Mouse (Mus musculus) 416B (cell line): ENCODE measurements at regions not wholly inside any gene's neighbourhood (a gene's known extent, or its start where the extent isn't known, plus 50 kb on each side); places are given as distances from the start of the nearest gene placed in this dataset.
A peak's percentile ranks its signal among the peaks of the same experiment; 100 is the strongest.

ENCODE experiments used
- DNase-seq: peaks from one replicate; pipeline ENCODE4 v3.0.0; 2011; ENCODE audit warnings: low read depth

DNA sequence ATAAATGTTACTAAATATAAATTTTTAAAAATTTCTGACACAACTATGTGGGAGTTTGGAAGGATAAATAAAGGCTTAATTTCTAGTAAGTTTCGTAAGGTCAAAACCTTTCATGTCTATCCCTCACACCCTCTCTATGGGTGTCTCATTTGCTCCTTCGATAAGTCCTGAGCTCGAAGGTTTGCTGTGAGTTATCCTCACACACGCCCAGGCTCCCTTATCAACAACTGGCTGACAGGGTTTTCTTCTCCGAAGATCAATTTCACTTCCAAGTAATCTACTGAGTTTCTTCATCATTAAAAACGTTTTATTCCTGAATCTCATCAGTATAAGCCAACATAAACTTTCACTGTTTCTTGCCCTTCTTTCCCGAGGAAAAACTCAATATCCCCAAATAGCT lies 416.0 kb upstream of the Nudt12 start:
- DNase-seq = no peak

DNA sequence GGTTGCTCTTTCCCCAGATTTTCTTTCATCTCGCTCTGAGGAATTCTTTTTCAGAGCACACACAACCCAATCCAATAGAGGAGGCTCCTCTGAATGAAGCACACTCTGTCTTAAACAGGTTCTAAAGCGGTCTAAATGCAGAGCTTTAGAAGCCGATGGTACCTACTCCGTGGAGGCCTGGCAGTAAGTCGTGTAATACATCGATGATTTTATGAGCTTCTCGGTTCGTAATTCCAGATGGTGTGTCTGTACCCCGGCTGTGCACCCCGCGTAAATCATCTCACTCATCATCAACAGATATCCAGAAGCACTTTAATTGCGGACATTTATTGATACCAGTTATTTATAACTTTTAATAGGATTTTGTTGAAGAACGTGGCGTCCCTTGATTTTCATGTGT lies 408.3 kb upstream of the Nudt12 start:
- no peak for DNase-seq

DNA sequence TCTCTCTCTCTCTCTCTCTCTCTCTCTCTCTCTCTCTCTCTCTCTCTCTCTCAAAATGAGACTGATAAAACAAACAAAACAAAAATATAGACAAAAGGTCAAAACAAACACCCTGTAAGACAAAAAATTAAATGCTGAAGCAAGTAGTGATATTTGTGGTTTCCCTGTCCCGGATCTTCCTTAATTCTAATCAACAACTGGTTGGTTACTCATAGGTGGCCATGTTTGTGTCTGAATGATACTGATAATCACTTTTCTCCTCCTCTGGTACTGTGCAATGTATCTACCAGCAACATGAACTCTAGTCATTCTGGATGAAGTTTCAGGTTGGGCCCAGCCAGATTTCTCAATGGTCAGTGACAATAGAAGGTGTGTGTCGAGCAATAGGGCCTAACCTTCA lies 396.1 kb upstream of the Nudt12 start:
- DNase-seq = no peak

DNA sequence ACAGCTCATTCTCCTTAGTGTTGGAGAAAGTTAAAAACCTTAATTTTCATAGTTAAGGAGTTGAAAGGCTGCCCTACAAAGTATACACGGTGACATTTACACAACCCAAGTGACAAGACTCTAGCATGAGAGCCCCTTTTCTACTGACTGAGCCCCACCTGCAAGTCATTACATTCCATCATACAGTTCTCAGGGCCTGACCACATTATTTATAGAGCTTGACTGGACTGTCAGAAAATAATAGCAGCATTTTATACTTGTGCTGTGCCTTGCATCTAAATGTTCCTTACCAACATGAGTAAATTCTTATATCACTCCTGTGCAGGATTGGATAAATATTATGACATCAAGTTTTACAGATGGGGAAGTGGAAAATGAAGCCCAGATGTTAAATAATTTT lies 391.4 kb upstream of the Nudt12 start:
- no peak for DNase-seq

DNA sequence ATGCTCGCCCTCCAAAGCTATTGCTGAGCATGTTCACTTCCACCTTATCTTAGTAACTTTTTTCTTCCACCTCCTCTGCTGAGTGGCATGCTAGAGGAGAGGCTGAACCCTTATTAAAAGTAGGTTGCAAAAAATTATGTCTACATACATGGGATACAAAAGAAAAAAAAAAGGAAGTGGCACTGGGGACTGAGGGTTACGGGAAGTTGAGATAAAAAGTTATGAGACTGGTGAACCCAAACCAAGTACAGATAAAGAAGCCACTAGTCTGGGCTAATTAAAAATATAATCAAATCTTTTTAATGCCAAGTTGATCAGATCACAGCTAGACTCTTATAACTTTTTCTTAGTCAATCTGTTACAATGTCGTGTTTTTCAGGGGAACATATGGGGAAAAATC lies 384.2 kb upstream of the Nudt12 start:
- no peak for DNase-seq

DNA sequence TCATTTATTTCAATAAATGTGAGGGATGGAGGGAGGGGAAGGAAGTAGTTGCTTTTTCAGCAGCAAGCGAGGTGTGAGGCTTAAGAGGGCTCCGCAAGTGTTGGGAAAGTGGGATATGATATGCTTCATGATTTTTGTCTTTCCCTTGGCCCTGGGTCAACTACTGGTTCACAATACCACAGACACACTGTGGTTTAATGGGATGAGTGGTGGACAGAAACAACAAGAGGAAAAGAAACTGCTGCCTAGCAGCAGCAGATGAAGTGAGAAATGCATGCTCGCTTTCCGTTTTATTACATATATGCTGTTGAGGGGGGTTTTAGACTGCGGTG lies 369.9 kb upstream of the Nudt12 start:
- no peak for DNase-seq

DNA sequence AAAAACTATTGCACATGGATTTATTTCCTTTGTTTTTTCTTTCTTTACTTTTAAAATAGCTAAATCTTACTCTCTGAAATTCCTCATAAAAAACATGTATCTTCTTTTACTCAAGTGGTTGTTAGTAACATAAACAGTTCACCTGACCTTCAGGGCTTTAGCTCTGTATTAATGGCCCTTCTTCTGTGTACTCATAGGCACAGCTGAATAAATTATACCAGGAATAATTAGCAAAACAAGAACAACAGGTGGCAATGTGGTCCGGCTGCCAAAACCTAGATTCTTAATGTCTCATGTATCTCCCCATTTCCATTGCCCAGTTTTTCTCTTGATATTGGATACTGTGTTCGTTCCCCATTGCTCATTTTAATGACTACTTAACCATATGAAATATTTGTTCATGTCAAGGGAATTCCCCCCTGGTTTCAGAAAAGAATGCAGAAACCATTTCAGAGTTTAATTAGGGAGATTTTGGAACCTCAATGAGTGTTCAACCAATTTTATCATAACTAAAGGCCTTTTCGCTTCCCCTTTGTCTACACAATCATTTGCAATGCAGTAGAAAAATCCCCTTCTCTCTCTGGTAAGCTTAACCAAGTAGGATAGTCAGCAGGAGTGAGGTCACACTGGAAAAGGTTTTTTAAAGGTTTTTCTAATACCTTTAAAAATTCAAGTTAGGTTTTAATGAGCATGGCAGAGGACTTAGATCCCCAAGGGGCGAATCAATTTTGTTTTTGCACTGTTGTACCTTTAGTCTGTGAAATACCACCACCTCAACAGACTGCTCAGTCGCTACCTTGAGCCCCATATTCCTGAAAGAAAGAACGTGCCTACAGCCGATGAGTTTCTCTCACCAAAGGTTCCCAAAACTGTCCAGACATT lies 369.3 kb upstream of the Nudt12 start:
- no peak for DNase-seq

DNA sequence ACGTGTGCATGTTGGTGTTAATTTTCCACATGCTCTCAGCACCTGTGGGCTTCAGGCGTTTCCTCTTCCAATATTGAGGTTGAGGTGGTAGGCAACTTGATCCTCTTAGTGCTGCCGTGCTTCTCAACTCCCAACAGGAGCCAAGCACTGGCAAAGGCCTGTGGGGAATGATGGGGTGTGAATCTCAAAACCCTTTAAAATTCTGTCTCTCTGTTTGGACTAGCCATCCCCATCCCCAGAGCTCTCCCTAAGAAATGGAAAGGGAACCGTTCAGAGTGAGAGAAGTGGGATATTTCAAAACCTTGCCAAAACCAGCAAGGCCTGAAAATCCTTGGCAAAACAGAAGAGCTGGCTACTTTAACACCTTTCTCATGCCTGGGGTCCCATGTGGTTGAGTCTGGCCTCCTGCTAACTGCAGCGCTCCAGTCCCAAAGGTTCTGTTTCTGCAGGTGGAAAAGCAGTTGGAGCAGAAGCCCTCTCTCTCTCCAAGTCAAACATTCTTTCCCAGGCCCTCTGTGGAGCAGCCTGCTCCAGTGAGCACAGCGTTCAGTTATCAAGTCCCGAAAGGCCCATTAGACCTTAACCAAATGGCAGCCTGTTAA lies 360.4 kb upstream of the Nudt12 start:
- no peak for DNase-seq

DNA sequence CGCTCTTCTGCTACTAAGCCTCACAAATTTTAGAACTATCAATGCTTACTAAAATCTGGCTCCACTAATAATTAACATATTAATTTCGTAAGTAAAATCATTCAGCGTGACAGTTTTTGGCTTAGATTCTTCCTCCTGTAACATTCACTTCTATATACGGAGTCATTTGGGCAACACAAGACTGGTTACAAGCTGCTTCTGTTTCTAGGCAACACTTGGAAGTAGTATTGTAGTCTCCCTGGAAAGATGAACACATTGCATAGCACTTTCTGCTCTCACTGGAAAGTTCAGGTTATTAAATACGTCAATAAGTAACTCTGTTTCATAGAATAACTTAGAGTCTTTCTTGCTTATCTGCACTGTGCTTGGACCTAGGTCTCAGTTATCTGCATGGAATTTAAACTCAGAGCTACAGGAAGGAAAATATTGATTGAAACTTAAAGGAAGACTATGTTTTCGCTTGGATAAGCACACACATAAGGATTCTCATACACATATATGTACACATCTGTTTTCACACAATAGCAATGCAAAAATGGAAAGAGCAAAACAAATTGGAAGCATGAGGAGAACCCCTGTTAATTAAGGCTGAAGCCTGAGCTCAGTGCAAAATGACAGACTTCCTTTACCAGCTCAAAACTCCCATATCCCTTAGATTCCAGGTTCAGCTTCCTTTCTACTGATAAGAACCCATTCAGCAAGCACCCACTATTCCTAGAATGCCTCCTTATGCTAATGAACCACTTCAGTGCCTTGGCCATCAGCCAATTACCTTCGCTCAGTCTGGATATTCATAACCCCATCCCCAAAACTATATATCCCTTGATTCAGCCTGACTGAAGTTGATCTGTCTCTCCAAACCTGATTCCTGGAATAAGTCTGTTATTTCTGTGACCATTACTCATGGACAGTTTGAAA lies 356.7 kb upstream of the Nudt12 start:
- DNase-seq = no peak

DNA sequence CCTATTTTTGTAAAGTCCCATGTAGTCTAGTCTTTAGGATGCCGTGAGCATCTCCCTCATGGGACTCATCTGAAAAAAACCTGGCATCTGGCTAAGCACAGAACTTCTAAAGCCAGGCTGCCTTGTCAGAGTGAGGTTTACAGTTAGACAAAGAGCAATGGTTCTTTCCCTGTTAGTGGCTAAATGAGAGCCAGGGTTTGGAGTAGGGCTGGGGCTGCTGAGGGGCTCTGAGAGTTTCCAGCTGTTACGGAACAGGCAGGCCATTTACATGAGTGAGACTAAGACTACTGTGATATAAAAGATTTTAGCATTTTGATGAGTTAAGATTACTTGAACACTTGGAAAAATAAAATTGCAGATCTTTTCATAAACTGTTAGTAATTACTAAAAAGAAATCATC lies 352.2 kb upstream of the Nudt12 start:
- DNase-seq = no peak

DNA sequence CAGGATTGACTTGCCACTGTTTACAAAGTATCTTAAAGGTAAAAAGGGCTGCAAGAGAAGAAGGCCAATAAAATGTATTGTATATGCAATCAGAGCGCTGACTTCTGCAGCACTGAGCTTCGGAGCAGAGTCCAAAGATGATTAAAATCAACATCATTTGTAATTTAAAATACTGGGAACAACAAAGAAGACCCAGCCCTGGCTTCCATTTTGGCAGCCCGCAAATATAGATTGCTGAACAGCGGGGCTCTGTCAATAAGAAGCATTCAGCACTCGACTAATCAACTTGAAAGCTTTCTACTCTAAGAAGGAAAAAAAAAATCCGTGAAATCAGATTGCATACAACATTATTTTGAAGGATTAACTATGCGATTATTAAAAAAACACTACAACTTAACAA lies 348.9 kb upstream of the Nudt12 start:
- DNase-seq = no peak

DNA sequence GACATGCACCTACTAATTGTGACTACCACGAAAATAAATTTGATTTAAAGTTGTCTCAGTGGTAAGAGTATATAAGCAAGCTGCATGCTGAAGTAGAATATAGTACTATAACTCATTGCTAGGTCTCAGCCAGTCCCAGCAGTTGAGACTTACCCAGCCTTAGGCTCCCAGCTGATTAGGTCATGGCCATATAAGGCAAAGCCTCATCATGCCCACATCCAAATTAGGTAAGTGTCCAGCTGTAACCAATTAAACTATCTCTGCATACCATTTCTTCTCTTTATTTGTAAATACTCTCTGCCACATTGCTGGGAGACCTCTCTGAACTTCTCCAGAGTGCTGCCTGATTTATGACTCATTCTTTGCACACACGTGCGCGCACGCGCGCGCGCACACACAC lies 347.9 kb upstream of the Nudt12 start:
- no peak for DNase-seq

DNA sequence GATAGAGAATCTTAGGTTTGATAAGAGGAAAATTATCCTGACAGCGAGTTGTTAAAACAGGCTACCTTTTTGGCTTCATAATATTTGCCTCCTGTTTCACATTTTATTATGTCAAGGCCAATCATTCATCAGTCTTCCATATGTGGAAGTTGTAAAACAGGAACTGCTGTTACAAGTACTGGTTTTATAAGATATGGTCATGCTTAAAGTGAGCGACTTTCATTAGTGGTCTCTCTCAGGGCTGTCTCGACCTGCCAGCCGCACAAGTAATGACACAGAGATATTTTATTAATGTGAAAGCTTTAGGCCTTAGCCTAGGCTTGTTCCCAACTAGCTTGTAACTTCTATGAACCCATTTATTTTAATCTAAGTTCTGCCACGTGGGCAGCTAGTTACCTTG lies 346.3 kb upstream of the Nudt12 start:
- DNase-seq = no peak

DNA sequence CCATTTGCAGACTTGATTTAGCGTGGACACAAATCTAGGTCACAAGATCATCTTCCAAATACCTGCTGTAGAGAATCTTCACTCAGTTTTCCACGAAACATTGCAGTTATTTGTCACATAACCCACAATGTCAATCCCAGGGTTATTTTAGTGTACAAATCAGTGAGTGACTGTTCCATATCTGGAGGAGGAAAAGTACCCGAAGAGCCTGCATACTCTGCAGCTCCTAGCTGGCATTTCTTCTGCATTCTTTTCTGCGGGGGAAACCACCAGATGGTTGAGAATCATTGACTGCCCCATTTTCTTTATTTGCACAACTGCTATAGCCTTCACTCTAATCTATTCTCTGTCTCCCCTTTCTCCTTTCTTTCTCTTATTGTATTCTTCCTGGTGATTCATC lies 332.4 kb upstream of the Nudt12 start:
- DNase-seq = no peak

DNA sequence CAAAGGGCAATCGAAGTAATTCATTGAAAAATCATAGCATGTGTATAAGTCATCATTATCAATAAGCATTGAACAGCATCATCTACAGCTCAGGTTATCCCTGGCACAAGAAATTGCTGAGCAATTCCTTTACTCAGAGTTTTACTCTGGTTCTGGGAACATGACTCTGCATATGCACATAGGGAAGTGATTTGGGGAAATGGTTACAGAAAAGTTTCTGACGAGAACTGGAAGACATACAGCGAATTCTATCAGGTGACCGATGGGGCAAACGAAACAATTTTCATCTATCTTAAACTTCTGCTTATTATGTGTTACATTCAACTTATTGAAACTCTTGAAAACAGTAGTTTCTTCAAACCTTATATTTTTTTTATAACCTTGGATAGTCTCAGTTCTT lies 284.8 kb upstream of the Nudt12 start:
- DNase-seq = no peak

DNA sequence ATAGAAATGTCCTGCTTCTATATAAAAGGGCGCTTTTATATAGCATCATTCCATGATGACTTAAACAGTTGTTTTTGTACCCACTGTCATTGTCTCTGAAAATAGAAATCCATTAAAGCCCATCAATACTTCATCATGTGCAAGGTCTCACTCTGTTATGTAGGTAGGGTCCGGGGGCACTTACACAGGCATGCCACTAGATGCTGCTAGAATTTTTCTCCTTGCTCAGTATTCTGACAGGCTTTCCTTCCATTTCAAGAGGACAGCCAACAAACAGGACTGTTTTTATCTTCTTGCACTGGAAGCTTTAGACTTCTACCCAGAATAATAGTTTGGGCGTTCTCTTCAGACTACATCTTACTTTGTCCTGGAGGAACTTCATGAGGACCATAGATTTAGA lies 268.2 kb upstream of the Nudt12 start:
- DNase-seq = peak; percentile 7

DNA sequence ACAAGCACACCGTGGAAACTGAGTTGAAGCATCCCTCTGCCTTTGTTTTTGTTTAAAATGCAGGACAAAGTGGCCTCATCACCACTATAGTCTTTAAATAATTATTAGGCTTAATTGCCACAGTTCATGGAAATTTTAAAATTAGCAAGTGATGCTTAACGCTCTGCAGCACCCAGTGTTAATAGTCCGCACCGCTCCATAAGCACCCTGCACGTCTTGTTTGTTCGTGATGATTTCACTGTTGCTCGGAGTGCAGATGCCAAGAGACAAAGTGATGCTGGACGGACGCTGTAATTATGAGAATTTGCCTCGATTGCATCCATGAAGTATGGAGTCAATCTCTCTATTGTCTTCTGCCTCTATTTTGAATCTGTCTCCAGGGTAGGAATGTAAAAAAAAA lies 266.6 kb upstream of the Nudt12 start:
- no peak for DNase-seq

DNA sequence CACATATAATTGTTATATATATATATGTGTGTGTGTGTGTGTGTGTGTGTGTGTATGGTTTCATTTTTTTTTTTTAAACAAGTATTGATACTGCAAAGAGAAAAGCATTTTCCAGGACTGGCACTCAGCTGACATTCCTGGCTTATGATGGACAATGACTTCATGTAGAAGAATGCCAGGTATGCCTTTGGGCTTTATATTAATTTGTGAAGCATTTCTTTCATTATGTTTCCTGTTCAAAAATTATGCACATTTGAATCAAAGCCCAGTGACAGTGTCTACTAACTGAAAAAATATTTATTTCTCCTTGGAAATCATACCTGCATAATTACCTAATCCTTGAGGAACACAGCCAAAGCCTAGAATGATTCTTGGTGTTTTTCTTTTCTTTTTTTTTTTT lies 256.4 kb upstream of the Nudt12 start:
- DNase-seq = no peak

DNA sequence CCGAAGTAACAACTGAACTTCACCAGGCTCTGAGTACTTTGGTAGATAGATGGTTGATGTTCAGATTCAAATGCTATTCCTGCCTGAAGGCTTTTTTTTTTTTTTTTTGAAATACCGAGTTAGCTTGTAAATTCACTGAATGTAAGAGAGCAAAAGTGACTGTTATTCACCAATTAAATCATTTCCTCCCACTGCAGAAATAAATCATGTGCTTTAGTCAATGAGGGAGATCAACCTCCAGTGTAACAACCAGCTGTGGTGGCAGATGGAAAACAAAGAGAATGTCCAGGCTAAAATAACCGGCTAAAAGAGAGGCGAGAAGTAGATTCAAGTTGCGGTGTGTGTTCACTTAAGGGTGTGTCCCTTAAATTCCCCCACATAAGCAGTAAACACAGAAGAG lies 235.8 kb upstream of the Nudt12 start:
- no peak for DNase-seq

DNA sequence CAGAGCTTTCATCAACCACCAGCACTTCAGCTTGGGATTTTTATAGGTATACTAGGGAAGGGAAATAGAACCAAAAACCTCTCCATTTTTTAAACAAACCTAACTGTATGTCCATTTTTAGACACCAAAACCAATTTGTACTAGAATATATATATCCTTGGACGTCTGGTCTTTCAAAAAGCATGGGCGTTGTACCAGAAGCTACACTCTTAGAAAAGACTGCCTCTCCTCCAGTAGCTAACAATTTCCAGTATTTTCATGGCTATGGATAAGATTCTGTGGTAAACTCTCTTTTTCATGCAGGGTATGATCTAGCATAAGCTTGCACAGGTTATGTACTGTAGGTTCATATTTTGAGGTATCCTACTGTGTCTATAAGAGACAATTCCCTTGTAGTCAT lies 219.1 kb upstream of the Nudt12 start:
- DNase-seq = no peak
